Mouse (Mus musculus) heart, adult 2 months (tissue): ENCODE data around the gene Prtg. TPM values are rescaled to one million over a fixed set of nuclear protein-coding genes. Genes with fewer than 3 reads are reported as not detected.

Experiments used
- DNase-seq, 2 experiments: peaks; one replicate each; pipeline ENCODE4 v3.0.0; 2021
- H3K27ac ChIP-seq: fragments of 200-600 bp; 2 replicates; pipeline ENCODE4 v1.8.1; 2022
- H3K27me3 ChIP-seq: fragments of 200-500 bp; 2 replicates; pipeline ENCODE4 v1.6.1; 2012; ENCODE audit warnings: mild to moderate bottlenecking, low read length, inconsistent platforms, mixed read lengths; ENCODE audit not compliant: control insufficient read depth, insufficient read depth
- H3K36me3 ChIP-seq: fragments of 200-500 bp; 2 replicates; pipeline ENCODE4 v1.6.1; 2012; ENCODE audit warnings: low read length, inconsistent platforms; ENCODE audit not compliant: control insufficient read depth, insufficient read depth
- H3K4me1 ChIP-seq: fragments of 200-500 bp; 2 replicates; pipeline ENCODE4 v1.6.1; 2011; ENCODE audit warnings: low read length; ENCODE audit not compliant: control insufficient read depth, insufficient read depth
- H3K4me3 ChIP-seq: fragments of 200-600 bp; 2 replicates; pipeline ENCODE4 v1.8.1; 2022
- H3K79me2 ChIP-seq: fragments of 200-500 bp; replicated peaks from 2 replicates; pipeline ENCODE4 v1.6.1; 2012; ENCODE audit warnings: mild to moderate bottlenecking, inconsistent platforms, low read length, moderate library complexity, mixed read lengths; ENCODE audit not compliant: control insufficient read depth, insufficient read depth
- H3K9ac ChIP-seq: fragments of 200-500 bp; 2 replicates; pipeline ENCODE4 v1.6.1; 2012; ENCODE audit warnings: low read depth, mild to moderate bottlenecking, control low read depth, inconsistent platforms, low read length, mixed read lengths
- CTCF ChIP-seq: fragments of 200-600 bp; IDR thresholded peaks from 2 replicates; pipeline ENCODE4 v1.8.1; 2022; ENCODE audit warnings: antibody characterized with exemption, mild to moderate bottlenecking, moderate library complexity
- EP300 ChIP-seq: fragments of 200-500 bp; IDR thresholded peaks from 2 replicates; pipeline ENCODE4 v1.6.1; 2011; ENCODE audit warnings: low read depth, low read length, control low read depth; ENCODE audit not compliant: insufficient read depth
- POLR2A ChIP-seq: fragments of 200-500 bp; IDR thresholded peaks from 2 replicates; pipeline ENCODE4 v1.6.1; 2011; ENCODE audit warnings: mild to moderate bottlenecking, low read depth, low read length, control low read depth; ENCODE audit not compliant: insufficient read depth
- WGBS: fragments of 180-500 bp; shearing (Covaris S2); methylation state at CpG from one replicate; pipeline ENCODE4 v1.1.7; 2018; 5-methylcytosine and 5-hydroxymethylcytosine counted together
- intact Hi-C: fragments of 180-260 bp; cut with DNase I; formaldehyde crosslinking; loops from one replicate; pipeline ENCODE4 v1.15.1; 2025
- polyA plus RNA-seq: library from polyadenylated mRNA; depleted of rRNA; stranded (reverse); fragments of >200 nt; gene quantifications from 2 replicates; pipeline ENCODE4 v1.2.3, GENCODE M21; 2012
- total RNA-seq, 2 experiments: library from RNA; stranded (reverse); gene quantifications; 2 replicates each; pipeline ENCODE4 v1.2.3; 2021

Prtg gene
- total and polyA plus RNA-seq, 3 experiments: 0.02 to 0.27 (median 0.05) TPM

- H3K4me3 ChIP-seq: no peak overlapping the region
- no peak for DNase-seq
- no peaks in the 10 kb centered on the region for H3K79me2 ChIP-seq
- no peaks in the 10 kb centered on the region for H3K36me3 ChIP-seq
- 100% methylated on average over 1 of the region's 1 CpGs for WGBS
- TF ChIP-seq POLR2A (no peak), EP300 (no peak), CTCF (no peak)
- H3K27me3 ChIP-seq: no peaks in the 10 kb centered on the region
- intact Hi-C loops: no loop called here
- H3K4me1 ChIP-seq: peaks cover 4% of the 10 kb centered on the region
- no peak overlapping the region for H3K27ac ChIP-seq
- H3K9ac ChIP-seq: no peak overlapping the region
Observed at GRCm38 (mm10) chr9:72787732-72788131, 18.9 kb upstream of the Prtg start.

- Histone ChIP-seq H3K79me2 (no peaks in the 10 kb centered on the region), H3K27ac (no peak overlapping the region), H3K4me1 (peaks cover 4% of the 10 kb centered on the region), H3K36me3 (no peaks in the 10 kb centered on the region), H3K27me3 (no peaks in the 10 kb centered on the region), H3K4me3 (no peak overlapping the region), H3K9ac (no peak overlapping the region)
- intact Hi-C loops: no loop called here
- DNase-seq: no peak
- no peak for TF ChIP-seq CTCF
- 59% methylated on average over 14 of the region's 14 CpGs for WGBS
Observed at GRCm38 (mm10) chr9:72790530-72791212, 16.0 kb upstream of the Prtg start.

- H3K4me1 ChIP-seq: peaks cover 4% of the 10 kb centered on the region
- WGBS: 19% methylated on average over 10 of the region's 10 CpGs
- DNase-seq: no peak
- no peaks in the 10 kb centered on the region for H3K79me2 ChIP-seq
- H3K27ac ChIP-seq: no peak overlapping the region
- no peak overlapping the region for H3K9ac ChIP-seq
- no peak for TF ChIP-seq EP300
- TF ChIP-seq CTCF: no peak
- TF ChIP-seq POLR2A: no peak
- H3K27me3 ChIP-seq: no peaks in the 10 kb centered on the region
- intact Hi-C loops: no loop called here
- no peaks in the 10 kb centered on the region for H3K36me3 ChIP-seq
- H3K4me3 ChIP-seq: no peak overlapping the region
Observed at GRCm38 (mm10) chr9:72791213-72791582, 15.5 kb upstream of the Prtg start.

DNA sequence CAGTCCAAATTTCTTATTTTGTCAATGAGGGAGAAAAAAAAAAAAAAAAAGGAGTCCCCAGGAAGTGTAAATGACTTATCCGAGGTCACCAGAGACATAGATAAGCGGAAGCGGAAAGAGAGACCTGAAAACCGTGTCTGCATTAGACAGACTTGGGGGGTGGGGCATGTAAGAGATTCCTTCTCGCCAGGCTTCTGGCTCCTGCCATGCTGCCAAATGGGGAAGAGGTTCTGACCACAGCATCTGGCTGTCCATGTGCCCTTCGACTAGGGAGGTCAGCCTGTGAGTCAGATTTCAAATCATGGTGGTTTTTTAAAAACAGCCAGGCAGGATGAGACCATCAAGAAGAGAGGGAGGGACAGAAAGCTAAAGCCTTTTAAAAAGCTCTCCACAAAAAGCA is 15.0 kb upstream of the Prtg start:
- H3K79me2 ChIP-seq: no peaks in the 10 kb centered on the region
- H3K9ac ChIP-seq: no peak overlapping the region

DNA sequence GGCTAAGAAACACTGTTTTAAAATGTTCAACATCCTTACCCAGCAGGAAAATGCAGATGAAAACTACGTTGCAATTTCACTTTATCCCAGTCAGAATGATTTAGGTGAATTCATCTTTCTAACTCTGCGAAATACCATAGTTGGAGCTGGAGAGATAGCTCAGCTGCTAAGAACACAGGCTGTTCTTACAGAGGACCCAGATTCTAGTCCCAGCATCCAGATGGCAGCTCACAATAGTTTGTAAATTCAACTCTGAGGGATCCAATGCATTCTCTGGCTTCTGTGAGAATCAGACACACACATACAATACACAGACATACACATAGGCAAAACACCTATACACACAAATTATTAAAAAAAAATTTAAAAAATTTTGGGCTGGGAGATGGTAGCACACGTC is 11.4 kb upstream of the Prtg start:
- no peaks in the 10 kb centered on the region for H3K36me3 ChIP-seq
- 88% methylated on average over 3 of the region's 3 CpGs for WGBS
- no peak overlapping the region for H3K4me3 ChIP-seq
- DNase-seq: no peak
- intact Hi-C loops: no loop called here
- no peak overlapping the region for H3K9ac ChIP-seq
- H3K4me1 ChIP-seq: peaks cover 4% of the 10 kb centered on the region
- H3K27me3 ChIP-seq: no peaks in the 10 kb centered on the region
- no peaks in the 10 kb centered on the region for H3K79me2 ChIP-seq
- no peak overlapping the region for H3K27ac ChIP-seq
- TF ChIP-seq CTCF (no peak), POLR2A (no peak), EP300 (no peak)

More for the DNA sequence above, 15.0 kb upstream of the Prtg start:
- Histone ChIP-seq H3K4me3 (no peak overlapping the region), H3K27me3 (no peaks in the 10 kb centered on the region), H3K27ac (no peak overlapping the region), H3K4me1 (peaks cover 4% of the 10 kb centered on the region), H3K36me3 (no peaks in the 10 kb centered on the region)
- TF ChIP-seq POLR2A (no peak), EP300 (no peak), CTCF (no peak)
- WGBS: 7% methylated on average over 6 of the region's 6 CpGs
- DNase-seq: peak; percentile 32 to 35
- intact Hi-C loops: no loop called here

GRCm38 (mm10) chr9:72797136-72797621 is 9.5 kb upstream of the Prtg start:
- intact Hi-C loops: no loop called here
- DNase-seq: peak; percentile 74 to 80
- Histone ChIP-seq H3K36me3 (no peaks in the 10 kb centered on the region), H3K27ac (peak overlapping the region; percentile 8; the same call in 1 of the 2 replicates), H3K9ac (no peak overlapping the region), H3K79me2 (no peaks in the 10 kb centered on the region), H3K4me3 (no peak overlapping the region), H3K4me1 (no peaks in the 10 kb centered on the region; the same call in 1 of the 2 replicates), H3K27me3 (no peaks in the 10 kb centered on the region; the same call in 1 of the 2 replicates)
- WGBS: 29% methylated on average over 9 of the region's 9 CpGs
- no peak for TF ChIP-seq CTCF
- TF ChIP-seq EP300: peak; percentile 42; the same call in 1 of the 2 replicates
- TF ChIP-seq POLR2A: no peak
